Mouse (Mus musculus) bone marrow macrophage, adult 2 months (primary cell): ENCODE measurements around the gene Tpra1.

Source experiments
- CTCF ChIP-seq: IDR thresholded peaks from 2 replicates; pipeline ENCODE4 v1.5.1; 2012; ENCODE audit warnings: low read depth, mild to moderate bottlenecking, low read length, moderate library complexity
- POLR2A ChIP-seq: IDR thresholded peaks from 2 replicates; pipeline ENCODE4 v1.6.1; 2012; ENCODE audit warnings: mild to moderate bottlenecking, low read depth, low read length, borderline replicate concordance

DNA sequence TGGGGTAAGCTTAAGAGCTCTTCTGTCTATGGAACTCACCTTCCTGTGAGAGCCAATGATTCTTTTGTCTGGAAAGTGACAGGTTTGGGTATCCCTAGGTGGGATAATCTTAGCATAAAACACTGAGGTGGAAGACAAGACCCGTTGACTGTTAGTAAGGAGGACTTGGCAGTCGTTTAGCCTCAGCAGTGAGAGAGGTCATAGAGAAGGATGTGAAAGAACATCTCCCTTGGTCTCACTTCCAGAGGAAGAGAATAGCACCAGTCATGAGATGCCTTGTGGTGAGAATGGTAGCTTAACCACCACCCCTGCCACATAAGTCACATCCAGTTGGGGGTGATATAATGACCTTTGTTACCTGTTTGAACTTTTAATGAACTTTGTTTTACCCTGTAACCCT, 54.7 kb downstream of the Tpra1 start:
- TF ChIP-seq CTCF (no peak), POLR2A (no peak)
